Mouse (Mus musculus): ENCODE results near the gene Camk1d. TPM values are rescaled to one million over a fixed set of nuclear protein-coding genes. Genes with fewer than 3 reads are reported as not detected.
A peak's percentile ranks its signal among the peaks of the same experiment; 100 is the strongest.
"Not testable (repeated sequence)": the region's sequence is repeated elsewhere in the genome, so short reads cannot be mapped to it uniquely, and the experiment has no call there.

Camk1d gene
- polyA plus RNA-seq, 1 experiment from 2014 or later = 0.84 TPM

- DNase-seq (ENCODE audit: low spot score) = no peak
- no peaks in the 10 kb centered on the region for H3K36me3 ChIP-seq
- H3K9me3 ChIP-seq (replicated peaks) = no peaks in the 10 kb centered on the region
- no peaks in the 10 kb centered on the region for H3K27me3 ChIP-seq (ENCODE audit: low read depth, poor library complexity, severe bottlenecking)
- 93% methylated on average over 12 of the region's 12 CpGs for WGBS
- peaks cover 12% of the 10 kb centered on the region for H3K4me1 ChIP-seq
- no peak overlapping the region for H3K4me3 ChIP-seq
- H3K27ac ChIP-seq = no peak overlapping the region
These were observed 312.3 kb downstream of the Camk1d start for GRCm38 (mm10) chr2:5402036-5402435.

- H3K9me3 ChIP-seq (replicated peaks) = no peaks in the 10 kb centered on the region
- peaks cover 11% of the 10 kb centered on the region for H3K4me1 ChIP-seq
- WGBS = 89% methylated on average over 9 of the region's 9 CpGs
- H3K4me3 ChIP-seq = no peak overlapping the region
- H3K27ac ChIP-seq = no peak overlapping the region
- H3K27me3 ChIP-seq (ENCODE audit: low read depth, poor library complexity, severe bottlenecking) = no peaks in the 10 kb centered on the region
- no peak for DNase-seq (ENCODE audit: low spot score)
- H3K36me3 ChIP-seq = no peaks in the 10 kb centered on the region
These were observed 315.8 kb downstream of the Camk1d start for GRCm38 (mm10) chr2:5398505-5398904.

- H3K27me3 ChIP-seq (ENCODE audit: low read depth, poor library complexity, severe bottlenecking) = no peaks in the 10 kb centered on the region
- H3K36me3 ChIP-seq = no peaks in the 10 kb centered on the region
- DNase-seq (ENCODE audit: low spot score) = no peak
- peaks cover 11% of the 10 kb centered on the region for H3K4me1 ChIP-seq
- WGBS = 79% methylated on average over 6 of the region's 6 CpGs
- H3K27ac ChIP-seq = no peak overlapping the region
- H3K4me3 ChIP-seq = no peak overlapping the region
- H3K9me3 ChIP-seq (replicated peaks) = no peaks in the 10 kb centered on the region
These were observed 316.3 kb downstream of the Camk1d start for GRCm38 (mm10) chr2:5398043-5398442.

GRCm38 (mm10) chr2:5397468-5397867, 316.8 kb downstream of the Camk1d start:
- no peak for DNase-seq (ENCODE audit: low spot score)
- Histone ChIP-seq H3K27me3 (ENCODE audit: low read depth, poor library complexity, severe bottlenecking) (no peaks in the 10 kb centered on the region), H3K36me3 (no peaks in the 10 kb centered on the region), H3K9me3 (replicated peaks) (no peaks in the 10 kb centered on the region), H3K27ac (no peak overlapping the region), H3K4me3 (no peak overlapping the region), H3K4me1 (peaks cover 11% of the 10 kb centered on the region)
- 85% methylated on average over 3 of the region's 3 CpGs for WGBS

- Histone ChIP-seq H3K4me1 (peaks cover 14% of the 10 kb centered on the region), H3K27me3 (ENCODE audit: low read depth, poor library complexity, severe bottlenecking) (no peaks in the 10 kb centered on the region), H3K9me3 (replicated peaks) (no peaks in the 10 kb centered on the region), H3K4me3 (no peak overlapping the region), H3K27ac (no peak overlapping the region), H3K36me3 (no peaks in the 10 kb centered on the region)
- WGBS = 72% methylated on average over 1 of the region's 1 CpGs
- DNase-seq (ENCODE audit: low spot score) = no peak
These were observed 317.9 kb downstream of the Camk1d start for GRCm38 (mm10) chr2:5396415-5396814.

GRCm38 (mm10) chr2:5395873-5396272, 318.4 kb downstream of the Camk1d start:
- WGBS = 81% methylated on average over 2 of the region's 2 CpGs
- no peak overlapping the region for H3K27ac ChIP-seq

GRCm38 (mm10) chr2:5392921-5393320, 321.4 kb downstream of the Camk1d start:
- no peaks in the 10 kb centered on the region for H3K9me3 ChIP-seq (replicated peaks)
- H3K27me3 ChIP-seq (ENCODE audit: low read depth, poor library complexity, severe bottlenecking) = no peaks in the 10 kb centered on the region
- no peak overlapping the region for H3K4me3 ChIP-seq
- H3K27ac ChIP-seq = no peak overlapping the region
- H3K4me1 ChIP-seq = peaks cover 10% of the 10 kb centered on the region; the same call in 1 of the 2 replicates
- no peaks in the 10 kb centered on the region for H3K36me3 ChIP-seq
- no peak for DNase-seq (ENCODE audit: low spot score)

More at GRCm38 (mm10) chr2:5395873-5396272, 318.4 kb downstream of the Camk1d start:
- Histone ChIP-seq H3K36me3 (no peaks in the 10 kb centered on the region), H3K4me1 (peaks cover 16% of the 10 kb centered on the region), H3K9me3 (replicated peaks) (no peaks in the 10 kb centered on the region), H3K4me3 (no peak overlapping the region), H3K27me3 (ENCODE audit: low read depth, poor library complexity, severe bottlenecking) (no peaks in the 10 kb centered on the region)
- DNase-seq (ENCODE audit: low spot score) = no peak

GRCm38 (mm10) chr2:5392470-5392869, 321.8 kb downstream of the Camk1d start:
- Histone ChIP-seq H3K36me3 (no peaks in the 10 kb centered on the region), H3K9me3 (replicated peaks) (no peaks in the 10 kb centered on the region), H3K4me1 (peaks cover 5% of the 10 kb centered on the region; the same call in 1 of the 2 replicates), H3K27me3 (ENCODE audit: low read depth, poor library complexity, severe bottlenecking) (no peaks in the 10 kb centered on the region), H3K4me3 (no peak overlapping the region), H3K27ac (no peak overlapping the region)
- no peak for DNase-seq (ENCODE audit: low spot score)
- 81% methylated on average over 4 of the region's 4 CpGs for WGBS

- 87% methylated on average over 7 of the region's 7 CpGs for WGBS
- no peaks in the 10 kb centered on the region for H3K36me3 ChIP-seq
These were observed 325.9 kb downstream of the Camk1d start for GRCm38 (mm10) chr2:5388381-5388780.

GRCm38 (mm10) chr2:5381712-5382710, 332.3 kb downstream of the Camk1d start:
- Histone ChIP-seq H3K4me1 (no peaks in the 10 kb centered on the region), H3K36me3 (no peaks in the 10 kb centered on the region), H3K9me3 (replicated peaks) (no peaks in the 10 kb centered on the region), H3K4me3 (no peak overlapping the region), H3K27me3 (ENCODE audit: low read depth, poor library complexity, severe bottlenecking) (no peaks in the 10 kb centered on the region), H3K27ac (no peak overlapping the region)
- WGBS = 59% methylated on average over 12 of the region's 12 CpGs
- DNase-seq (ENCODE audit: low spot score) = no peak

More at GRCm38 (mm10) chr2:5388381-5388780, 325.9 kb downstream of the Camk1d start:
- 0 out of 2 replicates have a peak, but pooled peaks cover 5% of the 10 kb centered on the region for H3K4me1 ChIP-seq
- no peaks in the 10 kb centered on the region for H3K27me3 ChIP-seq (ENCODE audit: low read depth, poor library complexity, severe bottlenecking)
- H3K9me3 ChIP-seq (replicated peaks) = no peaks in the 10 kb centered on the region
- H3K27ac ChIP-seq = no peak overlapping the region
- no peak overlapping the region for H3K4me3 ChIP-seq
- no peak for DNase-seq (ENCODE audit: low spot score)

- WGBS = 88% methylated on average over 7 of the region's 7 CpGs
- Histone ChIP-seq H3K9me3 (replicated peaks) (no peaks in the 10 kb centered on the region), H3K27ac (no peak overlapping the region), H3K4me3 (no peak overlapping the region), H3K27me3 (ENCODE audit: low read depth, poor library complexity, severe bottlenecking) (no peaks in the 10 kb centered on the region), H3K36me3 (no peaks in the 10 kb centered on the region), H3K4me1 (no peaks in the 10 kb centered on the region)
- DNase-seq (ENCODE audit: low spot score) = no peak
These were observed 333.3 kb downstream of the Camk1d start for GRCm38 (mm10) chr2:5380973-5381372.

GRCm38 (mm10) chr2:5378922-5379321, 335.4 kb downstream of the Camk1d start:
- H3K9me3 ChIP-seq (replicated peaks); H3K36me3 ChIP-seq; H3K27me3 ChIP-seq (ENCODE audit: low read depth, poor library complexity, severe bottlenecking); H3K4me3 ChIP-seq; H3K27ac ChIP-seq; H3K4me1 ChIP-seq: not testable (repeated sequence)
- 56% methylated on average over 18 of the region's 18 CpGs for WGBS
- peak; percentile 50 for DNase-seq (ENCODE audit: low spot score)

GRCm38 (mm10) chr2:5378066-5378672, 336.1 kb downstream of the Camk1d start:
- no peak overlapping the region for H3K27ac ChIP-seq
- 85% methylated on average over 6 of the region's 6 CpGs for WGBS
- no peaks in the 10 kb centered on the region for H3K36me3 ChIP-seq
- DNase-seq (ENCODE audit: low spot score) = no peak
- H3K4me1 ChIP-seq = no peaks in the 10 kb centered on the region
- H3K4me3 ChIP-seq = no peak overlapping the region
- no peaks in the 10 kb centered on the region for H3K27me3 ChIP-seq (ENCODE audit: low read depth, poor library complexity, severe bottlenecking)
- no peaks in the 10 kb centered on the region for H3K9me3 ChIP-seq (replicated peaks)

Data from limb, embryonic 10.5 days (tissue).